Mouse (Mus musculus): ENCODE results near the gene Fam83f. TPM values are rescaled to one million over a fixed set of nuclear protein-coding genes. Genes with fewer than 3 reads are reported as not detected.

Gene Fam83f
- total and polyA plus RNA-seq, 3 experiments: not detected

DNA sequence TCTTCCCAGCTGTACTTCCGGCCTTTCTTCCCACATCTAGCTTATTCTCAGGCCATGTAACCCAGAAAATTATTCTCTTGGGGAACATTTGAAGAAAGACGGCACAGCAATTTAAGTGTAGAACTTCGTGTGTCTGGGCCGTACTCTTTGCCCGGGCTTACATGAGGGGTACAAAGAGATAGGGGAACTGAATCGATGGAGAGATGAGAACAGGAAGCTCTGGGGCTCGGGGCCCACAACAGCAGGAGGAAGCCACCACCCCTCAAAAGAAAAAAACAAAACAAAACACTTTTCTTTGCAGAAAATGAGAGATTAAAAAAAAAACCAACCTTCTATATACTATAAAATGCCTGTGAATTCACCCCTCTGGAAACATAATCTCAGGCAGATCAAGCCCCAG, 41.5 kb upstream of the Fam83f start:
- no peak for DNase-seq (ENCODE audit: low read depth, low spot score)
- Histone ChIP-seq H3K9ac (ENCODE audit: control insufficient read depth, low read depth, low read length, poor library complexity, severe bottlenecking) (no peak overlapping the region), H3K4me1 (ENCODE audit: control insufficient read depth in 1 of 2, insufficient read depth in 2 of 2, low read length in 2 of 2) (no peaks in the 10 kb centered on the region; a peak in 1 of 4 replicates), H3K9me3 (replicated peaks; ENCODE audit: insufficient read depth, low read length) (no peaks in the 10 kb centered on the region), H3K27me3 (ENCODE audit: control insufficient read depth in 1 of 2, insufficient read depth in 2 of 2, low read length in 2 of 2) (peaks cover 0 to 1% of the 10 kb centered on the region in 2 experiments; a peak in 1 of 4 replicates), H3K27ac (ENCODE audit: control insufficient read depth, low read depth, low read length) (no peak overlapping the region), H3K36me3 (ENCODE audit: control insufficient read depth in 1 of 2, insufficient read depth in 2 of 2, low read length in 2 of 2) (peaks cover 0 to 2% of the 10 kb centered on the region in 2 experiments; a peak in 2 of 4 replicates), H3K4me3 (ENCODE audit: control insufficient read depth in 1 of 2, insufficient read depth in 1 of 2, low read depth in 2 of 2, low read length in 2 of 2) (no peak overlapping the region), H3K79me2 (ENCODE audit: control insufficient read depth, insufficient read depth, low read length, poor library complexity) (no peaks in the 10 kb centered on the region)
- TF ChIP-seq HCFC1 (IDR thresholded peaks at IDR 0.05; ENCODE audit: low read depth, low read length) (no peak), CTCF (IDR thresholded peaks at IDR 0.05 in 2 of 3, conservative IDR thresholded peaks at IDR 0.05 in 1 of 3; ENCODE audit: control insufficient read depth in 1 of 3, insufficient read depth in 1 of 3, low read depth in 2 of 3, low read length in 3 of 3, poor library complexity in 1 of 3, severe bottlenecking in 1 of 3) (no peak), CHD1 (IDR thresholded peaks at IDR 0.05; ENCODE audit: low read depth, low read length) (no peak), RAD21 (IDR thresholded peaks at IDR 0.05; ENCODE audit: low read depth, low read length) (no peak), CHD2 (IDR thresholded peaks at IDR 0.05; ENCODE audit: low read length) (no peak), POLR2AphosphoS2 (IDR thresholded peaks at IDR 0.05; ENCODE audit: low read length) (no peak), TBP (IDR thresholded peaks at IDR 0.05; ENCODE audit: low read depth, low read length) (no peak)

DNA sequence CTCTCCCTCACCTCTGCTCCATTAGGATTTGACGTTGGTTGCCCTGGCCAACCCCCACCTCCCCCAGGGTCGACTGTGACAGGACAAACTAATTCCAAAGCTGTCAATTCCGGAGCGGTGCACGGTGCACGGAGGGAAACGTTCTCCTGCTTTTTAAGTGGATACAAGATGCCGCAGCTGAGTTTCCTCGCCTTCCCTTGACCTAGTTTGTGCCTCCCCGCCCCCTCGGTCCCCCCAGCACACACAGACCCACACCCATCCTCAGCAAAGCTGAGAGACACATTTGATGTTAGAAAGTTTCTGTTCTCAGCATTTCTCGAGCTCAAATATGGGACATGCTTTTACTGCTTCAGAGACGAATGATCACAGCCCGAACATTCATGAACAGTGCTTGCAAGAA, 40.9 kb upstream of the Fam83f start:
- H3K9me3 ChIP-seq (replicated peaks; ENCODE audit: insufficient read depth, low read length): no peaks in the 10 kb centered on the region
- no peak for DNase-seq (ENCODE audit: low read depth, low spot score)
- H3K27ac ChIP-seq (ENCODE audit: control insufficient read depth, low read depth, low read length): no peak overlapping the region
- H3K9ac ChIP-seq (ENCODE audit: control insufficient read depth, low read depth, low read length, poor library complexity, severe bottlenecking): no peak overlapping the region
- no peaks in the 10 kb centered on the region; a peak in 1 of 4 replicates for H3K4me1 ChIP-seq (ENCODE audit: control insufficient read depth in 1 of 2, insufficient read depth in 2 of 2, low read length in 2 of 2)
- no peak overlapping the region for H3K4me3 ChIP-seq (ENCODE audit: control insufficient read depth in 1 of 2, insufficient read depth in 1 of 2, low read depth in 2 of 2, low read length in 2 of 2)
- H3K36me3 ChIP-seq (ENCODE audit: control insufficient read depth in 1 of 2, insufficient read depth in 2 of 2, low read length in 2 of 2): peaks cover 0 to 2% of the 10 kb centered on the region in 2 experiments; a peak in 2 of 4 replicates
- no peaks in the 10 kb centered on the region for H3K79me2 ChIP-seq (ENCODE audit: control insufficient read depth, insufficient read depth, low read length, poor library complexity)
- TF ChIP-seq USF1 (IDR thresholded peaks at IDR 0.05; ENCODE audit: low read depth, low read length) (no peak), GABPA (IDR thresholded peaks at IDR 0.05; ENCODE audit: low read depth, low read length) (no peak), CTCF (IDR thresholded peaks at IDR 0.05 in 2 of 3, conservative IDR thresholded peaks at IDR 0.05 in 1 of 3; ENCODE audit: control insufficient read depth in 1 of 3, insufficient read depth in 1 of 3, low read depth in 2 of 3, low read length in 3 of 3, poor library complexity in 1 of 3, severe bottlenecking in 1 of 3) (no peak), RAD21 (IDR thresholded peaks at IDR 0.05; ENCODE audit: low read depth, low read length) (no peak), POLR2A (IDR thresholded peaks at IDR 0.05; ENCODE audit: control insufficient read depth in 1 of 2, insufficient read depth in 1 of 2, low read depth in 1 of 2, low read length in 2 of 2, poor library complexity in 1 of 2) (no peak), ELF1 (IDR thresholded peaks at IDR 0.05; ENCODE audit: low read depth, low read length) (no peak), MEF2A (IDR thresholded peaks at IDR 0.05; ENCODE audit: extremely low read depth, insufficient replicate concordance, low read depth, low read length, poor library complexity, severe bottlenecking) (no peak), HCFC1 (IDR thresholded peaks at IDR 0.05; ENCODE audit: low read depth, low read length) (no peak), UBTF (IDR thresholded peaks at IDR 0.05; ENCODE audit: borderline replicate concordance, insufficient read depth, low read depth, low read length) (no peak), MXI1 (IDR thresholded peaks at IDR 0.05; ENCODE audit: low read depth, low read length) (no peak)
- peaks cover 0 to 1% of the 10 kb centered on the region in 2 experiments; a peak in 1 of 4 replicates for H3K27me3 ChIP-seq (ENCODE audit: control insufficient read depth in 1 of 2, insufficient read depth in 2 of 2, low read length in 2 of 2)

Data from MEL (cell line).